Mouse (Mus musculus) spleen, postnatal 0 days (tissue): ENCODE results near the gene Efhd2. TPM values are rescaled to one million over a fixed set of nuclear protein-coding genes. Genes with fewer than 3 reads are reported as not detected.

Source experiments
- polyA plus RNA-seq: library from polyadenylated mRNA; unstranded; fragments of >200 nt; fragmentation: Nextera tagmentation; extraction: Ambion mirVana; gene quantifications from 2 replicates; pipeline ENCODE4 v1.2.1, GENCODE M21; 2015

The Efhd2 gene
- polyA plus RNA-seq, result 71.6 and 81.3 TPM in 2 replicates

DNA sequence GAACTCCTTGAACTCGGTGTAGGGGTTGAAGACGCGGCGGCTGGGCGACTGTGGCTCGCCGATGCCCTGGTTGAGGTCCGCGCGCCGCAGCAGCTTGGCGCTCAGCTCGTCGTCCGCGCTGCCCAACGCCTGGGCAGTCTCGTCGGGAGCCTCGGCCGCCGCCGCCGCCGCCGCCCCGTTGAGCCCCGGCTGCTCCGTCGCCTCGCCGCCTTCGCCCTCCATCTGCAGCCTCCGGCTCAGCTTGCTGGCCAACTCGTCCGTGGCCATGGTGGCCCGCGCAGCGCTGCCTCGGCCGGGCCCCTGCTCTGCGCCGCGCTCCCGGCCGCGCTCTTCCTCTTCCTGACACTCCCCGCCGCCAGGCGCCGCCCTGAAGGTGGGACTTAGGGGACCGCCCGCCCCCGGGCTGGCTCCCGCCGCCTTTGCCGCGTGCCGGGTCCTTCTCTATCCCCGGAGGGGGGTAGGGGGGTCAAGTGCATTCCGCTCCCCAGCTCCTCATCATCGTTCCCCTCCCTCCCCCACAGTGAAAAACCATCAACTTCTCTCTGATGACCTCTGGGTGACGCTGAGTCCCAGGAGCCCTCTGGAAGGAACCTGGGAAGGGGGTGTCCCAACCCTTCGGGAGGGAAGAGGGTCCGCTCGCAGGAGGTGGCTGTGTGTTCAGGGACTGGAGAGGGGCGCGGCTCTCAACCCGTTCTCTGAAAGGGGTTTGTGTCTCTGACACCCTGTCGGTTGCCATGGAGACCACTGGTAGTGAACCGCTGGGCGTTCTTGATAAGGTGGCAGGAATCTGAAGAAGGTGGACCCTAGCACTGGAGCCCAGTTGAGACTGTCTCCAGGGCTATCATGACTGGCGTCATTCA, at the start of gene Efhd2:
Efhd2 (minus strand) TSS at position 320 of the 860 bp plus-strand sequence.

DNA sequence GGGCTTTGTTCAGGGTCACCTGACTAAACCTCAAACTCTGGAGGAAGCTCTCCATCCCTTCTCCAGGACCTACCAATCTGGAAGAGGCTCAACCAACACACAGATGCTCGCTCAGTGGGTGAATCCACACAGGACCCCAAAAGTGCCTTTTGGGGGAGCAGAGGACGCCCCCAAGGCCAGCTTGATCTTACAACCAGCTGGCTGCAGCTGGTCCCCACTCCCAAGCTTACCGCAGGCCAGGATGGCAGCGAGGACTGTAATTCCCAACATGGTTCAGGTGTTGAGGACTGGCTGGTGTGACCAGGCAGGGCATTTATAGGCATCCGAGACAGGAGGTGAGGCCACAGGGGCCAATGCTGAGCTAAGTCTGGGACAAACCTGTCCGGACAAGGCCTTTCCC, 28.7 kb downstream of the Efhd2 start, which contains the start of gene Ctrc:
Ctrc (minus strand) TSS at position 361 of the 400 bp plus-strand sequence.

DNA sequence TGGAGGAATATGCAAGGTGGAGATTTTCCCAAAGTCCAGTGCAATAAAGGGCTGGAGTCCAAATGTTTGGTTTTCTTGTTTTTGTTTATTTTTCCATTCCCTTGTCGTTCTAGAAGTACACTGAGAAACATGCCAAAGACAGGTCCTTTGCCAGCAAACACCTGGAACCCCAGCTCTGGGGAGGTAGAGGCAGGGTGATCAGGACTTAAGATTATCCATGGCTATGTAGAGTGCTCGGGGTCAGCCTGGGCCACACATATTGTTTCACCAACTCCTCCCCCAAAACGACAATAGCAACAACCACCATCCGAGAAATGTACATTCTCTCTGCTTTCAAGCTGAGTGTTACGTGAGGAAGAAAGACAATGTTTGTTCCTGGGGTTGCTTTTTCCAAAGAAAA, 48.7 kb downstream of the Efhd2 start, which contains the start of gene Cela2a:
Cela2a (minus strand) TSS at position 101 of the 400 bp plus-strand sequence.

Other genes with a start within 250 kb of the Efhd2 start
- 3.2 and 3.5 TPM in 2 replicates for gene Plekhm2, start 210.0 kb downstream of the Efhd2 start, polyA plus RNA-seq
- not detected in 2 replicates for gene Rsc1a1, start 189.3 kb downstream of the Efhd2 start, polyA plus RNA-seq
- gene Ddi2, start 151.5 kb downstream of the Efhd2 start, polyA plus RNA-seq, result 12.9 and 13.9 TPM in 2 replicates
- 0.22 and 0.29 TPM in 2 replicates for gene Agmat, start 128.2 kb downstream of the Efhd2 start, polyA plus RNA-seq
- gene Dnajc16, start 84.0 kb downstream of the Efhd2 start, polyA plus RNA-seq, result 2.1 and 3.0 TPM in 2 replicates
- 13.2 and 14.3 TPM in 2 replicates for gene Casp9, start 81.3 kb downstream of the Efhd2 start, polyA plus RNA-seq
- 86.9 and 249 TPM in 2 replicates for gene Cela2a, start 48.8 kb downstream of the Efhd2 start, polyA plus RNA-seq
- gene Ctrc, start 28.6 kb downstream of the Efhd2 start, polyA plus RNA-seq, result not detected in 2 replicates
- 0.32 TPM in 1 of 2 replicates, not detected in the other for gene Fhad1, start 140.2 kb upstream of the Efhd2 start, polyA plus RNA-seq
- gene Tmem51, start 209.4 kb upstream of the Efhd2 start, polyA plus RNA-seq, result 9.8 and 10.9 TPM in 2 replicates